8 mouse cellular contexts compared by ENCODE assay signal in genomic region chr19:9954811-9955202, GRCm38 (mm10). TPM values are rescaled to one million over a fixed set of nuclear protein-coding genes. Genes with fewer than 3 reads are reported as not detected.
DNase-seq lines count a peak whose midpoint lies in the region; ATAC-seq lines count a peak whose summit lies in the region.

No protein-coding gene starts in this region.

- no peak overlapping the region for H3K4me3 ChIP-seq in forebrain, embryonic 10.5 days
- H3K4me3 ChIP-seq in forebrain, embryonic 15.5 days = no peak overlapping the region

- no peak for ATAC-seq in forebrain, embryonic 15.5 days (replicated peaks)
- ATAC-seq in megakaryocyte, adult 5-6 weeks (ENCODE audit: poor library complexity, severe bottlenecking) = peak; percentile 57

- WGBS in forebrain, embryonic 10.5 days = 45% methylated on average over 5 of the region's 5 CpGs
- 52% methylated on average over 5 of the region's 5 CpGs for WGBS in forebrain, embryonic 15.5 days

- H3K4me1 ChIP-seq in forebrain, embryonic 10.5 days = peaks cover 14% of the 10 kb centered on the region
- H3K4me1 ChIP-seq in forebrain, embryonic 15.5 days = peaks cover 10% of the 10 kb centered on the region

- H3K36me3 ChIP-seq in forebrain, embryonic 10.5 days (replicated peaks) = no peaks in the 10 kb centered on the region
- no peaks in the 10 kb centered on the region for H3K36me3 ChIP-seq in forebrain, embryonic 15.5 days

- peak overlapping the region; percentile 67 for H3K27ac ChIP-seq in forebrain, embryonic 10.5 days
- H3K27ac ChIP-seq in forebrain, embryonic 15.5 days (replicated peaks) = no peak overlapping the region; the same call in 1 of the 2 replicates

- no peak overlapping the region; the same call in 1 of the 2 replicates for H3K9ac ChIP-seq in forebrain, embryonic 15.5 days (replicated peaks)

- H3K4me2 ChIP-seq in forebrain, embryonic 15.5 days (replicated peaks) = no peak overlapping the region

- no peaks in the 10 kb centered on the region for H3K27me3 ChIP-seq in forebrain, embryonic 10.5 days (ENCODE audit: poor library complexity, severe bottlenecking)
- H3K27me3 ChIP-seq in forebrain, embryonic 15.5 days = no peaks in the 10 kb centered on the region

- no peak for DNase-seq in forebrain, embryonic 10.5 days (ENCODE audit: extremely low spot score, low spot score)
- peak; percentile 43 for DNase-seq in urinary bladder, postnatal 14 days (ENCODE audit: low spot score)
- DNase-seq in urinary bladder, adult 2 months (ENCODE audit: low spot score) = no peak
- DNase-seq in kidney, postnatal 36 days = peak; percentile 40 to 48
- DNase-seq in cerebellum, adult 9-10 months = no peak
- no peak for DNase-seq in frontal cortex, postnatal 14 days (ENCODE audit: low spot score in 2 of 2)

- no peaks in the 10 kb centered on the region for H3K9me3 ChIP-seq in forebrain, embryonic 10.5 days
- no peaks in the 10 kb centered on the region for H3K9me3 ChIP-seq in forebrain, embryonic 15.5 days

RNA-seq across cellular contexts. Expression of gene Fth1, which starts 25.6 kb away (rescaled TPM):
- polyA plus RNA-seq in forebrain, embryonic 10.5 days (2016; fragmentation: Nextera tagmentation; extraction: Ambion mirVana) = 1,226 and 1,339 TPM in 2 replicates
- polyA plus RNA-seq in forebrain, embryonic 15.5 days (2015; fragmentation: Nextera tagmentation; extraction: Ambion mirVana) = 1,475 and 1,516 TPM in 2 replicates
- polyA plus RNA-seq in urinary bladder, adult 2 months (2012; rRNA removed) = 2,402 and 3,491 TPM in 2 replicates
- 1,271 and 1,296 TPM in 2 replicates for total RNA-seq in megakaryocyte, adult 5-6 weeks (2015)
- total RNA-seq in megakaryocyte, adult 5-6 weeks (2017) = 513 and 615 TPM in 2 replicates

RNA-seq across cellular contexts. Expression of gene Best1, which starts 46.6 kb away (rescaled TPM):
- polyA plus RNA-seq in forebrain, embryonic 10.5 days (2016; fragmentation: Nextera tagmentation; extraction: Ambion mirVana) = 2.1 and 2.3 TPM in 2 replicates
- 1.2 and 1.3 TPM in 2 replicates for polyA plus RNA-seq in forebrain, embryonic 15.5 days (2015; fragmentation: Nextera tagmentation; extraction: Ambion mirVana)
- 3.8 and 4.2 TPM in 2 replicates for polyA plus RNA-seq in urinary bladder, adult 2 months (2012; rRNA removed)
- not detected in 2 replicates for total RNA-seq in megakaryocyte, adult 5-6 weeks (2015)
- total RNA-seq in megakaryocyte, adult 5-6 weeks (2017) = not detected in 2 replicates

RNA-seq across cellular contexts. Expression of gene Rab3il1, which starts 46.7 kb away (rescaled TPM):
- polyA plus RNA-seq in forebrain, embryonic 10.5 days (2016; fragmentation: Nextera tagmentation; extraction: Ambion mirVana) = 39.3 and 39.8 TPM in 2 replicates
- polyA plus RNA-seq in forebrain, embryonic 15.5 days (2015; fragmentation: Nextera tagmentation; extraction: Ambion mirVana) = 17.3 and 17.9 TPM in 2 replicates
- polyA plus RNA-seq in urinary bladder, adult 2 months (2012; rRNA removed) = 22.0 and 23.6 TPM in 2 replicates
- total RNA-seq in megakaryocyte, adult 5-6 weeks (2015) = 3.1 and 5.6 TPM in 2 replicates
- 7.1 and 11.8 TPM in 2 replicates for total RNA-seq in megakaryocyte, adult 5-6 weeks (2017)

RNA-seq across cellular contexts. Expression of gene Incenp, which starts 55.5 kb away (rescaled TPM):
- 169 and 178 TPM in 2 replicates for polyA plus RNA-seq in forebrain, embryonic 10.5 days (2016; fragmentation: Nextera tagmentation; extraction: Ambion mirVana)
- polyA plus RNA-seq in forebrain, embryonic 15.5 days (2015; fragmentation: Nextera tagmentation; extraction: Ambion mirVana) = 51.9 and 62.4 TPM in 2 replicates
- 4.9 and 7.9 TPM in 2 replicates for polyA plus RNA-seq in urinary bladder, adult 2 months (2012; rRNA removed)
- total RNA-seq in megakaryocyte, adult 5-6 weeks (2015) = 204 and 205 TPM in 2 replicates
- total RNA-seq in megakaryocyte, adult 5-6 weeks (2017) = 85.5 and 116 TPM in 2 replicates

Comparison
In these comparisons a context has a peak if more than half of its experiments do, and no peak if none do; other contexts are left out.
1. DNase-seq: peak in urinary bladder, postnatal 14 days (single experiment) and kidney, postnatal 36 days (2 of 2); none in forebrain, embryonic 10.5 days (single experiment), urinary bladder, adult 2 months (single experiment), cerebellum, adult 9-10 months (single experiment) and frontal cortex, postnatal 14 days (0 of 2).